Mouse (Mus musculus) macrophage (primary cell): ENCODE measurements around the gene Suclg2. TPM values are rescaled to one million over a fixed set of nuclear protein-coding genes. Genes with fewer than 3 reads are reported as not detected.

Source experiments
- H3K27ac ChIP-seq: fragments of 350-480 bp; formaldehyde crosslinking; 2 replicates; pipeline ENCODE4 v1.9.0; 2021
- H3K36me3 ChIP-seq: fragments of 350-480 bp; formaldehyde crosslinking; 2 replicates; pipeline ENCODE4 v1.9.0; 2021; ENCODE audit errors: inconsistent target
- H3K4me3 ChIP-seq: fragments of 350-480 bp; formaldehyde crosslinking; 2 replicates; pipeline ENCODE4 v1.9.0; 2021; ENCODE audit errors: inconsistent target
- H3K79me2 ChIP-seq: fragments of 350-480 bp; formaldehyde crosslinking; 2 replicates; pipeline ENCODE4 v1.9.0; 2021; ENCODE audit errors: inconsistent target
- WGBS: methylation state at CpG from one replicate; pipeline ENCODE4 v1.1.7; 2026; ENCODE audit warnings: inconsistent platforms; ENCODE audit not compliant: missing documents; 5-methylcytosine and 5-hydroxymethylcytosine counted together
- polyA plus RNA-seq: library from polyadenylated mRNA; stranded (reverse); fragments of 250-400 nt; gene quantifications from 3 replicates; pipeline ENCODE4 v1.2.4, GENCODE M21; 2018; ENCODE audit warnings: inconsistent platforms

The Suclg2 gene
- polyA plus RNA-seq, 1 experiment from 2014 or later = 20.0 TPM

DNA sequence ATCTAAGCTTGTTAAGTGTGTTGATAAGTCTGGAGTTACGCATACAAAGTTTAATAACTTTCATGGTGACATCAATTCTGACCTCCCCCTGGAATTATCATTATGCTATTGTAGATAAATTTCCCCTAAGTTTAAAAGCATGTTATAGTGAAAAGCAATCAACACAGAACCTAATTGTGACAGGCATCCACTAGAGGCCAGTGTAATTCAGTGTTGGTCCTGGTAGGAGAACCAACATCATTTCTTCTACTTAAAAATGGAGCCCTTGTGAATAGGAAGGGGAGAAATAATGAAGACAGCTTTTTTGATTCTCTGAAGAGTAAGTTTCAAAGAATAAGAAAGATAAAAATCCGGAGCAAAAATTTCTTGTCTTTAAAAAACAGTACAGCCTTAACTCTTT lies 200.2 kb downstream of the Suclg2 start:
- WGBS = 92% methylated on average over 2 of the region's 2 CpGs
- Histone ChIP-seq H3K4me3 (no peak overlapping the region), H3K79me2 (no peaks in the 10 kb centered on the region), H3K27ac (no peak overlapping the region), H3K36me3 (no peaks in the 10 kb centered on the region)

DNA sequence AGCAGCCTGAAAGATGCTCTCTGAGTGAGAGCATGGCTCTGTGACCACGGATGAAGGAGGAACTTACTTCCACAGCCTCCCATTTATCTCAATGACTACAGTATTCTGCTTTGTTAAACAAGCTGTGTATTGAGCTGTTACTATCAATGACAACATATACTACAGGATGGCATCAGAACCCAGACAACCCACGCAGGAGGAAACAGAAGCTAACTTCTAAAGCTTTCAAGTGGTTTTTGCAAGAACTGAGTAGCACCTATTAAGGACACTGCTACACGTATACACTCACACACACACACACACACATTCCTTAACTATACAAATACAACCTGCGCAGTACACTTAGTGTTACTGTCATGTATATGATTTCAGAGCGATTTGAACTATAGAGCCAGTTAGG lies 202.9 kb downstream of the Suclg2 start:
- WGBS = 85% methylated on average over 5 of the region's 5 CpGs
- Histone ChIP-seq H3K4me3 (no peak overlapping the region), H3K36me3 (no peaks in the 10 kb centered on the region), H3K79me2 (no peaks in the 10 kb centered on the region), H3K27ac (no peak overlapping the region)

DNA sequence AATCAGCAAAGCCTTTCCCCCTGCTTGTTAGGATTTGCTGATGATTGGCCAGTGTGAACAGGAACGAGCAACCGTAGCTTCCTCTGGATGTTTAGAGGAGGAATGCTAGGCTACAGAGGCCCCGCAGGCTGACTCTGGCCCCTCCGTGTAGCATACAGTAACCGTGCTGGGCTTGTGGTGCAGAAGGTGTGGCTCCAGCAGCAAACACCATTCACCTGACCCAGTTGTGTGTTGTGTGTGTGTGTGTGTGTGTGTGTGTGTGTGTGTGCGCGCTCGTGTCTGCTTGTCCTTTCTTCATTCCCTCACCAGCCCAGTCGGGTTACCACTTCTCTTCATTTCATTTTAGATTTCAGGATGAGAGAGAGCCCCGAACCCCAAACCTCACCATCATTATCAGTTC lies 203.9 kb downstream of the Suclg2 start:
- Histone ChIP-seq H3K27ac (no peak overlapping the region), H3K79me2 (no peaks in the 10 kb centered on the region), H3K36me3 (no peaks in the 10 kb centered on the region), H3K4me3 (no peak overlapping the region)
- WGBS = 93% methylated on average over 7 of the region's 10 CpGs

DNA sequence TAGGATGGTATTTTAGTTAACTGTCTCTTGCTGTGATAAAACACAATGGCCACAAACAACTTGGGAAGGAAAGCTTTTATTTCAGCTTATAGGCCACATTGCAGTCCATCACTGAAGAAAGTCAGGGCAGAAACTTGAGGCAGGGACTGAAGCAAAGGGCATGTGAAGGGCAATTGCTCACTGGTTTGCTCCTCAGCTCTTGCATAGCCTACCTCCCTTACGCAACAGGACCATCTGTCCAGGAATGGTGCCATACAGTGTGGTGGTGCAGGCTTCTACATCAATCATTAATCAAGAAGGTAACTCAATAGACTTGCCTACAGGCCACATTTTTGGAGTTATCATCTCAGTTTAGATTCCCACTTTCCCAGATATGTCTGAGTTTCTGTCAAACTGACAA lies 206.9 kb downstream of the Suclg2 start:
- no peaks in the 10 kb centered on the region for H3K79me2 ChIP-seq
- WGBS = 86% methylated on average over 1 of the region's 1 CpGs
- no peak overlapping the region for H3K4me3 ChIP-seq

DNA sequence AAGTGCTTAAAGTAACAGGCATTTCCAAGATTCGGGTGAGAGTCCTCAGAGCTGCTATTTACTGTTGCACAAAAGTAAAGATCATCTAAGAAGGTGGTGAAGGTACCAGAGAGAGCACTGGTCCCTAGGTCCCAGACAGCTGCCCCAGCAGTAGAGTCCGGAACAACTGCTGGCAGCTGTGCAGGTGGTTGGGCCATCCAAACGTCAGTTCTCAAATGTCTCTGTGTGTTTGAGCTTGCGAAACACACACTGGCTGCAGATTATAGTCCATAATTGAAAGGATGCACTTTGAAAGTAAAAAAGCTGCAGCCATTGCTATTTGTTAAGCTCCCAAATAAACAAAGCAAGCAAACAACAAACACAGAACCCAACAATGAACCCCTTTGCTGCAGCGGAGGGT lies 217.8 kb downstream of the Suclg2 start:
- H3K36me3 ChIP-seq = no peaks in the 10 kb centered on the region
- H3K79me2 ChIP-seq = no peaks in the 10 kb centered on the region
- 91% methylated on average over 5 of the region's 5 CpGs for WGBS
- H3K27ac ChIP-seq = no peak overlapping the region
- H3K4me3 ChIP-seq = no peak overlapping the region

More for the DNA sequence above, 206.9 kb downstream of the Suclg2 start:
- Histone ChIP-seq H3K27ac (no peak overlapping the region), H3K36me3 (no peaks in the 10 kb centered on the region)

DNA sequence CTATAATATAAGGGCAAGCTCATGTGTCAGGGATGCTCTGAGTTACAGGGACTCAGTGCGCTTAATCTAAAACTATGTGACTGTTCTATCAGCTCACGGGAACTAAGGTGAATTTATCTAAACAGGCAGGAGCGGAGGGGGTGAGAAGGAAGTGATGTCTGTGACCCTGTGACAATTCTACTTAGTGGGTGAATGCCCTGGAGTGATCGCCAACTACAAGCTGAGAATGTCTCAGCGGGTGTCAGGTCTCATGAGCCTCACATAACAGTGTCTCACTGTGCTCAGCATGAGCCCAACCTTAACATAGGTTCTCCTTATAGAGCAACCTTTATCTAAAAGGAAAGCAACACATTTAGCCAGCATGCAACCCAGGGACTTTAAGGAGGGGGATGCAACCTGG lies 219.0 kb downstream of the Suclg2 start:
- no peaks in the 10 kb centered on the region for H3K79me2 ChIP-seq
- no peak overlapping the region for H3K27ac ChIP-seq
- no peaks in the 10 kb centered on the region for H3K36me3 ChIP-seq
- 98% methylated on average over 5 of the region's 5 CpGs for WGBS
- H3K4me3 ChIP-seq = no peak overlapping the region

DNA sequence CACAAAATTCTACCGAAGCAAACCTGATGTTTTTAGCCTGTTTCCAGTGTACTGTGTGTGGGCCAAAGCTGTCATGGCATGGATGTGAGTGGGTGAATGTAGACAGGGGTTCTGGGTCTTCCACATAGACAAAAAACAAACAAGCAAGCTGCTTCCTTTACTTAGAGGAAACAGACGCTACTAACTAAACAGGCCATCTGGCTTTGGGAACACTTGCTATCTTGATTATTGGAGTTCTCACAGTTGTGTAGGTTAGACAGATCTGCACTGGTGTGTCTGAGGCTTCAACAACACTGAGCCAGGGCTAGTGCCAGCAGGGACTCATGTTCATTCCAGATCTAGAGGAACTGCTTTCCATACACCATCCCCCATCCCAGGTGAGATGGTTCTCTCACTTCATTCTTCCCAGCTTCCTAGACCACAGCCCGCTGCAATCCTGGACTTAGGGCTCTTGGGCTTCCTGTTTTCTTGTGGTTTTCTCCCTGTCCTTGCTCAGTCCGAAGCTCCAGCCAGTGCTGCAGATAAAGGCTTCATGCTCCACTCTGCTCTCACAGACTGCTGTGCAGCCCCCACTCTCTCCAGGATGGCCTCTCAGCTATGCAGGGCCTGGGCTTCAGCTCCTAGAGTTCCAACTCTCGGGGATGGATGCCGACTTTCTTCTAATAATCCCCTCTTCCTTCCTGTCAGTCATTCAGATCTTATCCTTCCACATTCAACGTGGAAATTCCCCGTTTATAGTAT lies 226.2 kb downstream of the Suclg2 start:
- Histone ChIP-seq H3K4me3 (no peak overlapping the region), H3K79me2 (no peaks in the 10 kb centered on the region), H3K27ac (no peak overlapping the region), H3K36me3 (no peaks in the 10 kb centered on the region)
- 81% methylated on average over 8 of the region's 8 CpGs for WGBS

DNA sequence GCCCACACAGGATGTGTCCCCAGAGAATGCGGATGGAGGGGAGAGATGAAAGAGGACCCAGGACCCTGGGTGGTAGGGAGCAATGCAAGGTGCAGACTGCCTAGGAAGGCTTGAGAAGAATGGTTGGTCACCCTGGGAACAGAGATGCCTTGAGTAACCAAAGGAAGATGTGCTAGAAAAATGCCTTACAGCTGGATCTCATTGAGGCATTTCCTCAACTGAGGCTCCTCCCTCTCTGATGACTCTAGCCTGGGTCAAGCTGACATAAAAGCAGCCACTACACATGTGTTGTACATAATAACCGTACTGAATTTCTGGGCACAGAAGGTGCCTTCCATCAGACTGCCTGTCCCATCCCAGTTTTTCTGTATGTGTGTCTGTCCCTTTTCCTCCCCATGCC lies 227.6 kb downstream of the Suclg2 start:
- Histone ChIP-seq H3K36me3 (no peaks in the 10 kb centered on the region), H3K27ac (no peak overlapping the region)
- 96% methylated on average over 2 of the region's 2 CpGs for WGBS

DNA sequence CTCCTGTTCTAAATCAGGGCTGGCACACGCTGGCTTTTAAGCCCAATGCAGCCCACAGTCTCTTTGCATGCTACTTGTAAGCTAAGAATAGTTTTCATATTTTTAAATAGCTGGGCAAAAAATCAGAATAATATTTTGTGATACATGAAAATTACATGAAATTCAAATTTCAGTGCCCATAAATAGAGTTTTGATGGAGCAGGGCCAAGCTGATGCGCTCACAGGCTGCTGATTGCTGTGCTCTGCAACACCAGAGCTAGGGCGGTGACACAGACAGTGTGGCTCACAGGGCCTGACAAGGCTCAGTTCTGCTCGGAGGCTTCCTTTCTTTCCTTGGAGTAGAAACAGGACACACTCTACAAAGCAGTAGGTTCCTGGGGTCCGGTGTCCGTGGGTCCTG lies 232.8 kb downstream of the Suclg2 start:
- no peak overlapping the region for H3K27ac ChIP-seq
- WGBS = 95% methylated on average over 6 of the region's 6 CpGs
- no peaks in the 10 kb centered on the region for H3K36me3 ChIP-seq
- H3K79me2 ChIP-seq = no peaks in the 10 kb centered on the region
- H3K4me3 ChIP-seq = no peak overlapping the region

More for the DNA sequence above, 227.6 kb downstream of the Suclg2 start:
- no peak overlapping the region for H3K4me3 ChIP-seq
- no peaks in the 10 kb centered on the region for H3K79me2 ChIP-seq

DNA sequence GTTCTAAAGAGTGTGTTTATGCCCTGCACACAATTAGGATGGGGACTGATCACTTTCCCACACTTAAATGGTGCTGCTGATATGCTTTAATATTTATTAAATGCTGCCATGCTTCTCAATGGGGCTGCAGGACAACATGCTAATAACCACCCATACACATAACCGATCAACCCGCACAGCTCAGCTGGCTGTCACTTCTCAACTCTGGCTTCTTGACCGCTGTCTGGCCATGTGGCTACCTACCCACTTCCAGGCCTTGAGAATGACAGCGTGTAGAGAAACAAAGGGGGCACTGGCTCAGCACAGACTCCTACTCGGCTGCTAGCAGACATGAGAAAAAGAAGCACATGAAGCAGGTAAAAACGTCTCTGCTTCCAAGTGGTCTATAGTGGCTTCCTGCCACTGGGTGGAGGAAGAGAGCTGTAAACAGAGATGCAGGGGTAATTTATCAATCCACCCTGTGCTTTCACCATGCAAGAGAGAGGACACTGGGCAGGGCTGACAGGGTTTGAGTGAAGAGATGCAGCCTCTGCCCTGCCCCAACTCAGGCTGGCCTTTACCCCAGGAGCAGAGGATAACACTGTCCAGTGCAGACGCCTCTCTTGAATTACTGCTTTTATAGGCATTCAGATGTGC lies 234.3 kb downstream of the Suclg2 start:
- Histone ChIP-seq H3K4me3 (no peak overlapping the region), H3K79me2 (no peaks in the 10 kb centered on the region), H3K36me3 (no peaks in the 10 kb centered on the region), H3K27ac (no peak overlapping the region)
- WGBS = 84% methylated on average over 7 of the region's 7 CpGs

DNA sequence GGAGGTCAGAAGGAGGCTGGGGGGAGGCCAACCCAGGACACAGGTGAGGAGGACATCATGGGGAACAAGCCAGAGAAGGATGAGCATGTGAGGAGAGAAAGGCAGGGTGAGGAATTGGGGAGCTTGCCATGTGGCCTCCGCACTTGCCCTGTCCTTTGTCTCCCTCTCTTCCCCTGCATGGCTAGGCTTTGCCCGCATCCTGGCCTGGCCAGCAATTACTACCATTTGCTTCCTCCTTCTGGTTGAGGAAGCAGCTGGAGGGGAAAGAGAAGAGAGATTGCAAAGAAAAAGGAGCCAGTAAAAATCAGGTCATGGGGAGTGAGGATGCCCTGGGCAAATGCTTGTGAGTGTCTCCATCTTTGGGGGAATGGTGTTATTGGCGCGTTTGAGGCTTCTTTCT lies 234.9 kb downstream of the Suclg2 start:
- WGBS = 79% methylated on average over 4 of the region's 4 CpGs
- H3K4me3 ChIP-seq = no peak overlapping the region
- no peaks in the 10 kb centered on the region for H3K36me3 ChIP-seq

DNA sequence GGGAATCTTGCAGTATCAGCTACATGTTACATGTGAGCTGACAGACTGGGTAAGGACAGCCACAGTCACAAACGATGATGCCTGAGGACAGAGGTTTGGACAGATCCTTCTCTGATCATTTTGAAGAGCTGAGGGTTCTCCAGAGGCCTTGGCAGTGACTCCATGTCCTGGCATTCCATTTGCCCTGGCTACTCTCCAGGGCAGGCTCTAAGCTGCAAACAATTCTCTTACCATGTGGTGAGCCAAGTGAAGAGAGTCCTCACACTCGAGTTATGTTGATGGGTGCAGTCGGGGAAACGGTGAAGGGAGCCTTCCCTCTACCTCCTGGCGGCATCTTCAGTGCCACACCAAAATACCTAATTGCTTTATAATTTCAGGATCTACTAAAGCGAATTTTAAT lies 235.5 kb downstream of the Suclg2 start:
- no peak overlapping the region for H3K4me3 ChIP-seq
- 85% methylated on average over 6 of the region's 6 CpGs for WGBS
- H3K36me3 ChIP-seq = no peaks in the 10 kb centered on the region
- no peaks in the 10 kb centered on the region for H3K79me2 ChIP-seq
- no peak overlapping the region for H3K27ac ChIP-seq

More for the DNA sequence above, 234.9 kb downstream of the Suclg2 start:
- Histone ChIP-seq H3K79me2 (no peaks in the 10 kb centered on the region), H3K27ac (no peak overlapping the region)

DNA sequence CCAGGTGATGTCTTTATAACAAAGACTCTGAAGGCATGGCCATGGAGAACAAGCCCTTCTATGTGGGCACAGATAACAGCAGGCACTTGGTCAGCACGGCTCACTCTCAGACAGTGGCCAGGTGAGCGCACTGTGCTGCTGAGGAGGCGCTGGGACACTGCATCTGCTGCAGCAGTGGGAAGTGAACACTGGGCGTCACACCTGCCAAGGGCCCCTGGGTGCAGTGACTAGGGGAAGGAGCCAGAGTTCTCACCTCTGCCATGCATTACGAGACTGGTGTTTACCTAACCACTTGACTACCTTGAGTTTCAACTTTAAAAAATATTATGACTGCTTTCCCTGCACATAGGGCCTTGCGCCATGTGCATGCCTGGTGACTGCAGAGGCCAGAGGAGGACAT lies 238.8 kb downstream of the Suclg2 start:
- 96% methylated on average over 6 of the region's 6 CpGs for WGBS
- H3K36me3 ChIP-seq = no peaks in the 10 kb centered on the region
- no peaks in the 10 kb centered on the region for H3K79me2 ChIP-seq
- no peak overlapping the region for H3K27ac ChIP-seq
- H3K4me3 ChIP-seq = no peak overlapping the region

DNA sequence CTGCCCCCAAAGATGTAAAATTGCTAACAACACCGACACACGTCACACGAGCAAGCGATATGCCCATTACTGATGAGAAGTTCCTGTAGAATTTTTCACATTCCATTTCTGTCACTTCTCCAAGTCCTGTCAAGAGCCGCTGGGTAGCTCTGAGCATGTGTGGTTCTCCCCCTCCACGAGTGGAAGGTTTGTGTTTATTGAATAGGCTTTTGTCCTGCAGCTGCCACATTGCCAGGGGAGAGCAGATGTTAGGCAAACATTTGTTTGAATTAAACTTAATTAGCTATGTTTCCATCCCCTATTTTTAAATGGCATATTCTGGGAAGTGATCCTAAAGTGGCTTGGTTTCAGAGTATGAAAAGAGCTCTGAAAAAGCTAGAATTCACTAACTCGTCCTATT lies 249.1 kb downstream of the Suclg2 start:
- H3K27ac ChIP-seq = no peak overlapping the region
- H3K36me3 ChIP-seq = no peaks in the 10 kb centered on the region
- no peak overlapping the region for H3K4me3 ChIP-seq
- no peaks in the 10 kb centered on the region for H3K79me2 ChIP-seq
- 89% methylated on average over 7 of the region's 7 CpGs for WGBS

DNA sequence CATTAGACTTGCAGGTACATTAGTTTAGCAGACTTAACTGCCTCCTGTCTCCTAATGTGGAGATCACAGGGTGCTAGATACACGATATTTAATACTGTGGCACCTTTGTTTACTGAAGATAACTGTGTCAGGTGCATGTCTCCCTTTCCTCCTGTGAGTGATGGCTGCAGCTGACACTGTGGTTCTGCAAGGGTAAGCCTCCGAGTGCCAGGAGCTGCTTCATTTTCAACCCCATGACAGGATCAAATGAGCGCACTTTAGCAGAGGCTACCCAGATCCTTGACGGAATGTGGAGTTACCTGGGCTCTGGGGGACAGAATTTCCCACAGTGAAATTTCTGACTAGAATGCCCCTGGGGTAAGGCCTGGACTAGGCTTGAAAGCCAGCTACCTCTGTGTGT lies 253.3 kb downstream of the Suclg2 start:
- Histone ChIP-seq H3K36me3 (no peaks in the 10 kb centered on the region), H3K27ac (no peak overlapping the region), H3K79me2 (no peaks in the 10 kb centered on the region), H3K4me3 (no peak overlapping the region)
- 86% methylated on average over 4 of the region's 4 CpGs for WGBS
